Mouse (Mus musculus): ENCODE results near the gene Prkcsh. TPM values are rescaled to one million over a fixed set of nuclear protein-coding genes. Genes with fewer than 3 reads are reported as not detected.

The Prkcsh gene
- 106 and 112 TPM in 2 replicates for polyA plus RNA-seq (2012; rRNA removed)

DNA sequence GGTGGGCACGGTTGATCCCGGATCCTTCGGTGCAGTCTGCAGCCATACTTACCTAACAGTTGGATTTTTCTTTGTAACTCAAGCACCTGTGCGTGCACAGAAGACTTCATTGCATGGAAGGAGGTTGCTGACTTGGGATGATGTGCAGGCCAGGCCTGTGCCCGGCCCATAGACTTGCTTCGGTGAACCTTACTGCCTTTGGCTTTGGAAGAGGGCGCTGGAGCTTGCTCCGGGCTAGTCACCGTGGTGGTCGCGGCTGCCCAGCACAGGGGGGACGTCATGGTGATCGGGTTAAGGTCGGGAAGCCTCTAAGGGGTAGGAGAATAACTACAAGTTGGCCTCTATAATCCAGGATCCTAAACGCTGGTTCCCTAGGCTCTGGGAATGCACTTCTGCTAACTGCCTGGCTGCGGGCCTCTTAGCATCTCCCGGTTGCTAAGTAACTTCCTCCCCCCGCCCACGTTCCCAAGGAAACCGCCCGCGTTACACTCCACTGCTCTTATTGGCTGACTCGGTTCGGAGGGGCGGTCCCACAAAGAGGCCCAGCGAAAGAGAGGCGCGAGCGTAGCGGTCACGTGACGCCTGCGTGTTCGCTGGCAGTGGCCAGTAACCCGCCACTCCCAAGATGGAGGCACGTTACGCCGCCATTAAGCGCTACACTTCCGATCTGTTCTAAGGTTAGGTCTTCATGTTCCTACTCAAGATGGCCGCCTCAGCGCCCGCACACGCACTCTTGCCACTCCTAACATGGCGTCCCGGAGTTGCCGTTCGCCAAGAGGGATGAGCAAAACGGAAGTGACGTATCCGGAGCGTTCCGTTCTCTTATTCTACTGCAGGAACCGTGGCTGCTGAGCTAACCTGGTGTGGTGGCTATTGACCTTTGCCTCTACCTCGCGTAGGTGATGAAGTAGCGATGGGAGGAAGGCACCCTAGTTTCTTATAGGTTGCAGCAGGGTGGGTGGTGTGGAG, at the start of gene Prkcsh, which contains the start of gene Ccdc151:
Gene Prkcsh (plus strand): TSS at position 613 of the 969 bp plus-strand sequence.
Gene Ccdc151 (minus strand): TSS at position 441 of the 969 bp plus-strand sequence.
- DNase-seq (ENCODE audit: extremely low spot score in 1 of 2, low spot score in 1 of 2): peak; percentile 99 to 100

DNA sequence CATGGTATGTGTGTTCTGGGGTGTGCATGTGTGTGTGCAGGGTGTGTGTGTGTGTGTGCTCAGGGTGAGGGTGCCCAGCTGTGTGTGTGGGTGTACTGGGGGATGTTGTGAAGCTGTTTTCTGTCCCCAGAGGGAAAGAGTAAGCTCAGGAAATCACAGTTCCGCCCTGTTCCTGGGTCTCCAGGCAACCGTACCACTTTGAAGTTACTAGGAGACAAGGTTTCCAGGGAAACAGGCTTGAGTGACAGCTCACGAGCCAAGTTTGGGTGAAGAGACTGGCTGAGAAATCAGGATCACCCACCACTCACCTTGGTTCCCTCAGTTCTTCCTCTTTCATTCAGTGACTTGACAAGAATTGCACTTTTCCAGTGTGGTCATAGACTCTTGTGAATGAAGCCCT, 49.0 kb upstream of the Prkcsh start:
- DNase-seq (ENCODE audit: extremely low spot score in 1 of 2, low spot score in 1 of 2): peak; percentile 78 to 86

DNA sequence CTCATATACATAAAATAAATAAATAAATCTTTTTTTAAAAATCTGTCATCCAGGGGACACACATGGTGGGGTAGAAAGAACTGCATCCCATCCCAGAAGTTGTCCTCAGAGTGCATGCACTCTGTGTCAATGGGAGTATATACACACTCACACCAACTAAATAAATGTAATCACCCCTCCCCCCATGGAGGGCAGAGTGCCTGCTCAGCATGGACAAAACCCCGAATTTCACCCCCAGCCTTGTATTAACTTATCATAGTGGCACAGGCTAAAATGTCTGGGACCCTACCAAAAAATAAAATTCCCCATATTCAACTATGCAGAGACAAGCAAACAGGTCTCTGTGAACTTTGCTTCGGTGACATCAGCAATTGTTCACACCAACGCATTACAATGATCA, 48.0 kb upstream of the Prkcsh start:
- peak in 1 of 2 experiments; percentile 16 for DNase-seq (ENCODE audit: extremely low spot score in 1 of 2, low spot score in 1 of 2)

DNA sequence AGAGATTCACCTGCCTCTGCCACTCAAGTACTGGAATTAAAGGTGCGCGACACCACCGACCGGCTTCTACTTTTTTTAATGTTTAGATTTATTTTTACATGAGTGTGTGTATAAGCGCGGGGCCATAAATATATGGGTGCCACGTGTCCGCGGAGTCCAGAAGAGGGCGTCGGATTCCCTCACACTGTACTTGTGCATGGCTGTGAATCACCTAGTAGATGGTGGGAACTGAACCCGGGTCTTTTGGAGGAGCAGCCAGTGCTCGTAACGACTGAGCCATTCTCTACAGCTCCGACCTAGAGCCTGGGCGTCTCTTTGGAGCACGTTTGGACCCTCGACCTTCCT, 47.4 kb upstream of the Prkcsh start:
- no peak for DNase-seq (ENCODE audit: extremely low spot score in 1 of 2, low spot score in 1 of 2)

GRCm38 (mm10) chr9:21955570-21956281, 46.9 kb upstream of the Prkcsh start, which contains the start of gene Swsap1:
Gene Swsap1 (plus strand): TSS chr9:21955755.
- DNase-seq (ENCODE audit: extremely low spot score in 1 of 2, low spot score in 1 of 2): peak; percentile 98 to 100

- no peak for DNase-seq (ENCODE audit: extremely low spot score in 1 of 2, low spot score in 1 of 2)
Measured at GRCm38 (mm10) chr9:21958372-21958771, 44.2 kb upstream of the Prkcsh start.

GRCm38 (mm10) chr9:21959244-21959643, 43.4 kb upstream of the Prkcsh start:
- no peak for DNase-seq (ENCODE audit: extremely low spot score in 1 of 2, low spot score in 1 of 2)

DNA sequence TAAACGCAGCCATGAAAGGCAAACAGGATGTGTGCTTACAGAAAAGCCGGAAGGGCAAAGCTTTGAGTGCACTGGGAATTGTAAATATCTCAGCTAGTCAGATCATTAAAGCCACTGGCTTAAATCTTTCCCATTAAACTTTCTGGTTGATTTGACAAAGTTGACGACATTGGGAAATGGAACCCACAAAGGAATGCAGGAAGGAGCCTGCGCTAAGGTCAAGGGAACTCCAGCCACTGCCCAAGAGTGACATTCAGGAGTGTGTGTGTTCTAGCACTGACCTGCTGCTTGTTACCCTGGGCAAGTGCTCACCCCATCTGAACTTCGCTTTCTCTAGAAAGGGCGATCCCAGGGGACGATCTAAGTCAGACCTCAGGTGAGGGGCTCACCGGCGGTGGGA, 42.5 kb upstream of the Prkcsh start:
- DNase-seq (ENCODE audit: extremely low spot score in 1 of 2, low spot score in 1 of 2): no peak

DNA sequence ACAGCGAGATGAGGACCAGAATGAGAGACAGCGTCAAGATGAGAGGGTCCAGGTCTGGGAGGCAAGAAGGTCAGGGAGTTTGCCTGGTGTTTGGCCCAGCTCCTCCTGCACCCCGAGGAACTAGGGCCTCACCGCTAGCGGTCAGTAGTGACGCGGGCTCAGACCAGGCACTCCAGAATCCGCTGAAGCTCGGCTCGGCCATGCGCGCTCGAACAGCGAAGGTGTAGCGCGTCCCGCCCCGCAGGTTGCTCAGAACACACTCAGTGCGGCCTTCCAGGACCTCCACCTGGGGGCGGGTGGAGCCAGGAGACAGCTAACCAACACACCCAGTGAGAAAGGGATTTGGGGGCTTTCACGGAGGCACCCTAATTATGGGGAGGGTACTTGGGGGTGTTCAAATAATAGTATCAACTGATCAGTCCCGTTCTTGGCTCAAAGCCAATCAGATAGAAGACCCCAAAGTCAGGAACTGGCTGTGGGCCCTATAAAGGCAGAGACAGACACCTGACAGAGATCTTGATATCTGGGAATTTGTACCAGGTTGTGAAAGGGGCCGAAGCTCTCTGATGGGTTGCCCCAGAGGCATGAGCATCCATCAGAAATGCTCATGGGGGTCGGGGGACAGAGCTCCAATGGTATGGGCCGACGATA, 41.9 kb upstream of the Prkcsh start:
- DNase-seq (ENCODE audit: extremely low spot score in 1 of 2, low spot score in 1 of 2): peak in 1 of 2 experiments; percentile 8

DNA sequence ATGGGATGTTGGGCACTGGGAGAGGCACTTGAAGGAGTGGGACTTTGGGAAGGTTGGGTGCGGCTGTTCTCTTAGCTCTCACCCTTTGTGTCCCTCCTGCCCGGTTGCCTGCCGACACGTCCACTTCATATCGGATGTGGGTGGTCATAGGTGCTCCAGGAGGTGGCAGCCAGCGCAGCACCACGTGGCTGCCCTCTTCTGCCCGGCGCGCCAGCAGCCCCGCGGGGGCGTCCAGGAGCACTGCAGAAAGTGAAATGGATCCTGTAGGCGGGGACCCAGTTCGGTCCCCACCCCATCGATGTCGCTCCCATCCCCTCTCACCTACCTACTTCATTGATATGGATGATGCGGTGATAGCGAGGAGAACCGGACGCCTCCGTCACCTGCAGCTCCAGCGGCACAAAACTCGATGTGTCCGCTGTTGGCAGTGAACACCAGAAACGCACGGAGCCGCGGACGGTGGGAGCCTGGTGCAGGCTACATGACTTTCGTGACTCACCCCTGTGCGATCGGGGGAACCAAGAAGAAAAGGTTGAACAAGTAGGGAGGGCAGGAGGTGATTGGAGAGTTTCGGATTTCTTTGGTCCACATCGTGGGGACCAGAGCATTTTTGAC, 41.1 kb upstream of the Prkcsh start:
- DNase-seq (ENCODE audit: extremely low spot score in 1 of 2, low spot score in 1 of 2): peak in 1 of 2 experiments; percentile 40

DNA sequence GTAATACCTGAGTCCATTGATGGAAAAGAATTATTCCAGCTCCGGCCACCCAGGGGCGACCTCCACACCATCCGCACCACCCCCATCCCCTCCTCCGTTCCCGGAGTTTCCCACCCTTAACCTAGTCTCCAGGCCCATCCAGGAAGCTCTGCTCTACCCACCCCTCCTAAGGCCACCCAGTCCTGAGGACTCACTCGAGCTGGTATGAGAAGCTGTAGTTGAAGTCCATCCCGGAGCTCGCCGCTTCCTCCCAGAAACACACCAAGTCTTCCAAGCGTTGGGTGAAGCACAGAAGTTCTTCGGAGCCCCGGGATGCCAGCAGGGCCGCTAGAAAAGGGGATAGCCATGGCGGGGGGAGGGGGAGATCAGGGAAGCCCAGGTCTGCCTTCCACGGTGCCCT, 40.6 kb upstream of the Prkcsh start:
- DNase-seq (ENCODE audit: extremely low spot score in 1 of 2, low spot score in 1 of 2): no peak

DNA sequence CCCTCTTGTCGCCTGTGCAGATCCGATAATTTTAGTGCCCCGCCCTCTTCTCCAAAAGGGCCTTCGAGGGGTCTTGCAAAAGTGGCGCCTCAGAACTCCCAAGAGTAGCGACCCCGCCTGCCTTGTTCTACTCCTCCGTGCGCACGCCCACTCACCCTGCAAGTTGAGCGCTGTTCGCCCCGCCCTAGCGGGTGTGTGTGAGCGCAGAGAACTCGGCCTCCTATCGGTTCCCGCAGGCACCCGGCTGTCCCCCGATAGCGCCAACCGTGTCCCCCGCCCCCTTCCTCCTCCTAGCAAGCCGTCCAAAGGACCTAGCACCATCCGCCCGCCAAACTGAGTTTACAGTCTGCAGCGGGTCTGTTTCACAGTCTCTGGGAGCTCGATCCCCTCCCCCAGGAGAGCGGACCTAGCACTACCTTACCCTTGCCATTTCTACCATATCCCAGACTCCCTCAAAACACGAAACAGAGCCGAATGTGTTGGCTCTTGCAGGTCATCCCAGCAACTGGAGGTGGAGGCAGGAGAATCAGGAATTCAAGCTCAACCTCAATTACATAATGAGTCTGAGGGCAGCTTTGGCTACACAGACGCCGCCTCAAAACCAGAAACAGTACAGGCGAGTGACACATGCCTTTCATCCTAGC, 40.1 kb upstream of the Prkcsh start:
- peak in 1 of 2 experiments; percentile 85 for DNase-seq (ENCODE audit: extremely low spot score in 1 of 2, low spot score in 1 of 2)

DNA sequence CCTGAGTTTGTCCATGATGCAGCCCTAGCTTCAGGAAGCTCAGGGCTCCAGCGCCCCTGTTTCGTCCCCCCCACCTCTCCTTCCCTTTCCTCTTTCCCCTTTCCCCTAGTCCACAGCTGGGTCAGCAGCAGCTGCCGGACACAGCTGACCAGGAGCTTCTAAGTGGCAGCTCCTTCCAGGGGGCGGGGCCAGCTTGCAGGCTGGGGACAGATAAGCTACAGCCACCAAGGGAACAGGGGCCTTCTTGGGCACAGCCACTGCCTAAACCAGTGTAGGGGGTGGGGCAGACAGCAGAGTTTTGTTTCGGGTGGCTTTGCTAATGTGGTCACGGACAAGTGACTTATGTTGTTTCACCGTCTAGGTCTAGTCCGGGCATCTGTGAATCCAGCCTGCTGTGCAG, 39.2 kb upstream of the Prkcsh start, which contains the start of gene Epor:
Gene Epor (minus strand): TSS at position 90 of the 400 bp plus-strand sequence.
- DNase-seq (ENCODE audit: extremely low spot score in 1 of 2, low spot score in 1 of 2): no peak

- no peak for DNase-seq (ENCODE audit: extremely low spot score in 1 of 2, low spot score in 1 of 2)
Measured at GRCm38 (mm10) chr9:21968883-21969282, 33.7 kb upstream of the Prkcsh start.

GRCm38 (mm10) chr9:21969304-21969703, 33.3 kb upstream of the Prkcsh start:
- DNase-seq (ENCODE audit: extremely low spot score in 1 of 2, low spot score in 1 of 2): no peak

GRCm38 (mm10) chr9:21976626-21977175, 25.9 kb upstream of the Prkcsh start:
- no peak for DNase-seq (ENCODE audit: extremely low spot score in 1 of 2, low spot score in 1 of 2)

- no peak for DNase-seq (ENCODE audit: extremely low spot score in 1 of 2, low spot score in 1 of 2)
Measured at GRCm38 (mm10) chr9:21977331-21977730, 25.3 kb upstream of the Prkcsh start.

DNA sequence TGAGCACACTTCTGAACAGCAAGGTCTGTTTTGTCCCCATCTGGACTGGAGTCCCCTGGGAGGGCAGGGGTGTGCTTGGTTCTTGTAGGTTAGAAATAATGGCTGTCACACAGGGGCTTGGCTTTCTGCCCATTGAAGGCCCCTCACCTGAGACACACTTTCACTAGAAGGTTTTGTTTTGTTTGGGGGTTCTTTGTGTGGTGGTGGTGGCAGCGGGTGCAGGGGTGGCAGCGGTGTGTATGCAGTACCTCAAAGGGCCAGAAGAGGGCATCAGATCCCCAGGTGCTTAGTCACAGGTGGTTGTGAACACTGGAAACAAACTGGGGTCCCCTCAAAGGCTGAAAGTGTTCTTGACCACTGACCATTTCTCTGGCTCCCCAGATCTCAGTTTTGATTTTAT, 24.6 kb upstream of the Prkcsh start:
- DNase-seq (ENCODE audit: extremely low spot score in 1 of 2, low spot score in 1 of 2): no peak

DNA sequence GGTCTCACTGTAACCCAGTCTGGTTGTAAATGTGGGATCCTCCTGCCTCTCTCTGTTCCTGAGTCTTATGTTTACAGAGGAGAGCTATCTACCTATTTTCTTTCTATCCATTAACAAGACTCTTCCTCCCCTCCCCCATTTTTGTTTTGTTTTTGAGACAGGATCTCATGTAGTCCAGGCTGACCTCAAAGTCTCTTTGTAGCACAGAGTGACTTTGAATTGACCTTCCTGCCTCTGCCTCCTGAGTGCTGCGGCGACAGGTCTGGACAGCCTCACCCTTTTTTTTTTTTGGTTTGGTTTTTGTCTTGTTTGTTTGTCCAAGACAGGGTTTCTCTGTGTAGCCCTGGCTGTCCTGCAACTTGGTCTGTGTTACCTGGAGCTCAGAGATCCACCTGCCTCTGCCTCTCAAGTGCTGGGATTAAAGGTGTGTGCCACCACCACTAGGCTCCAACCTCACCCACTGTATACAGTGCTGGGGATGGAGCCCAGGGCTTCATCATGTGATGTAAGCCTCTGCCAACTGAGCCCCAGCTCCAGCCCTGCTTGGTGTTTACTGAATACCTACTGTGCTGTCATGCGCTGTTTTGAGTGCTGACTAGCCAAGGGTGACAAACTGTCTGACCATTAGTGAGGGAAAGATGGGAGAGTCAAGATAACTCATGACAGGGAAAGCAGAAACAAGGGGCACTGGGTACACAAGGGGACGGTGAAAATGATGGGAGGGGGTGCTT, 24.0 kb upstream of the Prkcsh start:
- no peak for DNase-seq (ENCODE audit: extremely low spot score in 1 of 2, low spot score in 1 of 2)
